Mouse (Mus musculus): ENCODE measurements around the gene Golim4. TPM values are rescaled to one million over a fixed set of nuclear protein-coding genes. Genes with fewer than 3 reads are reported as not detected.
"Not testable (repeated sequence)": the region's sequence is repeated elsewhere in the genome, so short reads cannot be mapped to it uniquely, and the experiment has no call there.

Gene Golim4
- polyA plus RNA-seq (2015; fragmentation: Nextera tagmentation; extraction: Ambion mirVana) = 51.5 and 57.3 TPM in 2 replicates

- Histone ChIP-seq H3K9ac (ENCODE audit: low read depth, low read length) (peak within 1 kb of the TSS; percentile 76), H3K27me3 (ENCODE audit: insufficient read depth, low read length) (no peaks in the 10 kb centered on the region), H3K27ac (peak within 1 kb of the TSS; percentile 92), H3K4me3 (replicated peaks; ENCODE audit: low read depth, low read length) (peak within 1 kb of the TSS; percentile 70), H3K36me3 (ENCODE audit: insufficient read depth, low read length) (no peaks in the 10 kb centered on the region), H3K4me1 (replicated peaks; ENCODE audit: insufficient read depth, low read length) (peaks cover 15% of the 10 kb centered on the region), H3K9me3 (replicated peaks; ENCODE audit: low read length) (no peaks in the 10 kb centered on the region), H3K4me2 (ENCODE audit: low read length) (peak within 1 kb of the TSS; percentile 88)
- 1% methylated on average over 53 of the region's 53 CpGs for WGBS
- ATAC-seq (replicated peaks; ENCODE audit: low FRiP score, low read depth) = peak; percentile 99
- TF ChIP-seq CTCF (IDR thresholded peaks at IDR 0.05; ENCODE audit: low read depth) = peak; percentile 6; the same call in 1 of the 2 replicates
- DNase-seq (ENCODE audit: low spot score) = peak; percentile 96
Observed at GRCm38 (mm10) chr3:75956551-75957302, at the start of gene Golim4. Gene Golim4, minus strand, starts transcription at chr3:75956949.

- H3K9ac ChIP-seq (ENCODE audit: low read depth, low read length) = no peak overlapping the region
- H3K4me1 ChIP-seq (replicated peaks; ENCODE audit: insufficient read depth, low read length) = no peaks in the 10 kb centered on the region
- H3K27ac ChIP-seq = no peak overlapping the region
- DNase-seq (ENCODE audit: low spot score) = no peak
- H3K9me3 ChIP-seq (replicated peaks; ENCODE audit: low read length) = no peaks in the 10 kb centered on the region
- no peak for TF ChIP-seq CTCF (IDR thresholded peaks at IDR 0.05; ENCODE audit: low read depth)
- no peak overlapping the region for H3K4me2 ChIP-seq (ENCODE audit: low read length)
- WGBS = 74% methylated on average over 5 of the region's 5 CpGs
- no peaks in the 10 kb centered on the region for H3K36me3 ChIP-seq (ENCODE audit: insufficient read depth, low read length)
- no peaks in the 10 kb centered on the region for H3K27me3 ChIP-seq (ENCODE audit: insufficient read depth, low read length)
- no peak for ATAC-seq (replicated peaks; ENCODE audit: low FRiP score, low read depth)
- H3K4me3 ChIP-seq (replicated peaks; ENCODE audit: low read depth, low read length) = no peak overlapping the region
Observed at GRCm38 (mm10) chr3:76005621-76006020, 48.9 kb upstream of the Golim4 start.

GRCm38 (mm10) chr3:76001156-76001555, 44.4 kb upstream of the Golim4 start:
- no peaks in the 10 kb centered on the region for H3K36me3 ChIP-seq (ENCODE audit: insufficient read depth, low read length)
- no peak for ATAC-seq (replicated peaks; ENCODE audit: low FRiP score, low read depth)
- DNase-seq (ENCODE audit: low spot score) = peak; percentile 83

GRCm38 (mm10) chr3:76000481-76000880, 43.7 kb upstream of the Golim4 start:
- WGBS = 33% methylated on average over 2 of the region's 2 CpGs
- Histone ChIP-seq H3K9me3 (replicated peaks; ENCODE audit: low read length) (no peaks in the 10 kb centered on the region), H3K4me3 (replicated peaks; ENCODE audit: low read depth, low read length) (no peak overlapping the region), H3K36me3 (ENCODE audit: insufficient read depth, low read length) (no peaks in the 10 kb centered on the region), H3K4me1 (replicated peaks; ENCODE audit: insufficient read depth, low read length) (no peaks in the 10 kb centered on the region), H3K9ac (ENCODE audit: low read depth, low read length) (no peak overlapping the region), H3K27me3 (ENCODE audit: insufficient read depth, low read length) (no peaks in the 10 kb centered on the region), H3K27ac (no peak overlapping the region), H3K4me2 (ENCODE audit: low read length) (no peak overlapping the region)
- no peak for ATAC-seq (replicated peaks; ENCODE audit: low FRiP score, low read depth)
- DNase-seq (ENCODE audit: low spot score) = peak; percentile 54
- no peak for TF ChIP-seq CTCF (IDR thresholded peaks at IDR 0.05; ENCODE audit: low read depth)

More at GRCm38 (mm10) chr3:76001156-76001555, 44.4 kb upstream of the Golim4 start:
- peak; percentile 84 for TF ChIP-seq CTCF (IDR thresholded peaks at IDR 0.05; ENCODE audit: low read depth)
- Histone ChIP-seq H3K9me3 (replicated peaks; ENCODE audit: low read length) (no peaks in the 10 kb centered on the region), H3K27me3 (ENCODE audit: insufficient read depth, low read length) (no peaks in the 10 kb centered on the region), H3K9ac (ENCODE audit: low read depth, low read length) (no peak overlapping the region), H3K4me2 (ENCODE audit: low read length) (no peak overlapping the region), H3K4me1 (replicated peaks; ENCODE audit: insufficient read depth, low read length) (no peaks in the 10 kb centered on the region), H3K4me3 (replicated peaks; ENCODE audit: low read depth, low read length) (no peak overlapping the region), H3K27ac (no peak overlapping the region)
- 45% methylated on average over 4 of the region's 4 CpGs for WGBS

- not testable (repeated sequence) for H3K4me3 ChIP-seq (replicated peaks; ENCODE audit: low read depth, low read length); H3K27ac ChIP-seq; H3K36me3 ChIP-seq (ENCODE audit: insufficient read depth, low read length); H3K9ac ChIP-seq (ENCODE audit: low read depth, low read length); ATAC-seq (replicated peaks; ENCODE audit: low FRiP score, low read depth); H3K4me1 ChIP-seq (replicated peaks; ENCODE audit: insufficient read depth, low read length); H3K27me3 ChIP-seq (ENCODE audit: insufficient read depth, low read length); H3K4me2 ChIP-seq (ENCODE audit: low read length); H3K9me3 ChIP-seq (replicated peaks; ENCODE audit: low read length)
- peak; percentile 19 for DNase-seq (ENCODE audit: low spot score)
- WGBS = 79% methylated on average over 2 of the region's 2 CpGs
- peak; percentile 51 for TF ChIP-seq CTCF (IDR thresholded peaks at IDR 0.05; ENCODE audit: low read depth)
Observed at GRCm38 (mm10) chr3:75981031-75981750, 24.4 kb upstream of the Golim4 start.

GRCm38 (mm10) chr3:75962784-75963772, 6.3 kb upstream of the Golim4 start:
- H3K9ac ChIP-seq (ENCODE audit: low read depth, low read length); DNase-seq (ENCODE audit: low spot score); H3K27me3 ChIP-seq (ENCODE audit: insufficient read depth, low read length); H3K9me3 ChIP-seq (replicated peaks; ENCODE audit: low read length); ATAC-seq (replicated peaks; ENCODE audit: low FRiP score, low read depth); H3K27ac ChIP-seq; H3K4me1 ChIP-seq (replicated peaks; ENCODE audit: insufficient read depth, low read length); H3K4me3 ChIP-seq (replicated peaks; ENCODE audit: low read depth, low read length); H3K4me2 ChIP-seq (ENCODE audit: low read length); H3K36me3 ChIP-seq (ENCODE audit: insufficient read depth, low read length): not testable (repeated sequence)
- 83% methylated on average over 2 of the region's 2 CpGs for WGBS
